Mouse (Mus musculus) midbrain, postnatal 0 days (tissue): ENCODE measurements at regions not wholly inside any gene's neighbourhood (a gene's known extent, or its start where the extent isn't known, plus 50 kb on each side); places are given as distances from the start of the nearest gene placed in this dataset.
A peak's percentile ranks its signal among the peaks of the same experiment; 100 is the strongest.

Experiments
- ATAC-seq: fragments of 200-750 bp; cut with Nextera tagmentation; 2 replicates; pipeline ENCODE4 v1.8.0; 2017; ENCODE audit warnings: moderate number of reproducible peaks, mild to moderate bottlenecking, moderate TSS enrichment, moderate library complexity; ENCODE audit not compliant: low FRiP score
- DNase-seq: peaks from one replicate; pipeline ENCODE4 v3.0.0-alpha.2; 2015; ENCODE audit warnings: low spot score
- H3K27ac ChIP-seq: fragments of 300-500 bp; sonication (generic); 2 replicates; pipeline ENCODE4 v1.5.1; 2014; ENCODE audit warnings: low read depth, mild to moderate bottlenecking, low read length, mixed read lengths
- H3K27me3 ChIP-seq: fragments of 300-500 bp; sonication (generic); 2 replicates; pipeline ENCODE4 v1.6.1; 2014; ENCODE audit warnings: low read length, control low read depth, mixed read lengths; ENCODE audit not compliant: insufficient read depth
- H3K36me3 ChIP-seq: fragments of 300-500 bp; sonication (generic); 2 replicates; pipeline ENCODE4 v1.6.1; 2014; ENCODE audit warnings: low read length, control low read depth, mixed read lengths; ENCODE audit not compliant: insufficient read depth
- H3K4me1 ChIP-seq: fragments of 300-500 bp; sonication (generic); 2 replicates; pipeline ENCODE4 v1.6.1; 2014; ENCODE audit warnings: mild to moderate bottlenecking, control low read depth, antibody characterized with exemption, low read length, mixed read lengths; ENCODE audit not compliant: insufficient read depth
- H3K4me2 ChIP-seq: fragments of 300-500 bp; sonication (generic); 2 replicates; pipeline ENCODE4 v1.6.1; 2014; ENCODE audit warnings: low read depth, mild to moderate bottlenecking, low read length, mixed read lengths; ENCODE audit not compliant: poor library complexity, severe bottlenecking
- H3K4me3 ChIP-seq: fragments of 300-500 bp; sonication (generic); 2 replicates; pipeline ENCODE4 v1.5.1; 2014; ENCODE audit warnings: low read depth, mild to moderate bottlenecking, low read length, moderate library complexity
- H3K9ac ChIP-seq: fragments of 300-500 bp; sonication (generic); replicated peaks from 2 replicates; pipeline ENCODE4 v1.6.1; 2014; ENCODE audit warnings: mild to moderate bottlenecking, low read length, moderate library complexity, mixed read lengths; ENCODE audit not compliant: poor library complexity, severe bottlenecking
- H3K9me3 ChIP-seq: fragments of 300-500 bp; sonication (generic); 2 replicates; pipeline ENCODE4 v1.6.1; 2016; ENCODE audit warnings: low read length, control low read depth
- CTCF ChIP-seq: IDR thresholded peaks from 2 replicates; pipeline ENCODE4 v1.5.1; 2016; ENCODE audit warnings: antibody characterized with exemption, mild to moderate bottlenecking
- WGBS: fragments of 180-500 bp; shearing (Covaris S2); extraction: QIAGEN DNeasy Blood & Tissue Kit; methylation state at CpG from one replicate; pipeline ENCODE4 v1.1.7; 2014; 5-methylcytosine and 5-hydroxymethylcytosine counted together

- no peak for ATAC-seq
These were observed 65.1 kb upstream of the A530016L24Rik start for GRCm38 (mm10) chr12:112424150-112424549.

GRCm38 (mm10) chr12:112426681-112427080 lies 62.6 kb upstream of the A530016L24Rik start:
- no peak for DNase-seq
- Histone ChIP-seq H3K4me3 (no peak overlapping the region), H3K36me3 (no peaks in the 10 kb centered on the region), H3K4me1 (no peaks in the 10 kb centered on the region), H3K4me2 (no peak overlapping the region), H3K27me3 (no peaks in the 10 kb centered on the region; the same call in 1 of the 2 replicates), H3K9me3 (no peaks in the 10 kb centered on the region), H3K27ac (no peak overlapping the region), H3K9ac (no peak overlapping the region)
- ATAC-seq, result no peak
- no peak for TF ChIP-seq CTCF
- WGBS, result 81% methylated on average over 9 of the region's 9 CpGs

More at GRCm38 (mm10) chr12:112424150-112424549, 65.1 kb upstream of the A530016L24Rik start:
- H3K9ac ChIP-seq, result no peak overlapping the region
- no peak overlapping the region for H3K4me3 ChIP-seq
- no peaks in the 10 kb centered on the region for H3K4me1 ChIP-seq
- DNase-seq, result no peak
- H3K27me3 ChIP-seq, result no peaks in the 10 kb centered on the region; the same call in 1 of the 2 replicates
- TF ChIP-seq CTCF, result no peak
- 92% methylated on average over 6 of the region's 6 CpGs for WGBS
- H3K4me2 ChIP-seq, result no peak overlapping the region
- no peaks in the 10 kb centered on the region for H3K36me3 ChIP-seq
- H3K9me3 ChIP-seq, result no peaks in the 10 kb centered on the region
- H3K27ac ChIP-seq, result no peak overlapping the region

GRCm38 (mm10) chr12:112430104-112430846 lies 59.0 kb upstream of the A530016L24Rik start:
- Histone ChIP-seq H3K9ac (no peak overlapping the region), H3K4me2 (no peak overlapping the region), H3K9me3 (no peaks in the 10 kb centered on the region), H3K27ac (no peak overlapping the region), H3K36me3 (no peaks in the 10 kb centered on the region), H3K4me1 (peaks cover 5% of the 10 kb centered on the region; the same call in 1 of the 2 replicates), H3K4me3 (no peak overlapping the region), H3K27me3 (no peaks in the 10 kb centered on the region)
- DNase-seq (no peak), ATAC-seq (no peak)
- no peak for TF ChIP-seq CTCF
- WGBS, result 64% methylated on average over 22 of the region's 22 CpGs

- H3K9ac ChIP-seq, result no peak overlapping the region
- 12% methylated on average over 12 of the region's 12 CpGs for WGBS
- no peaks in the 10 kb centered on the region for H3K36me3 ChIP-seq
- peaks cover 9% of the 10 kb centered on the region; the same call in 1 of the 2 replicates for H3K4me1 ChIP-seq
- no peak for ATAC-seq
- no peaks in the 10 kb centered on the region for H3K27me3 ChIP-seq
- H3K27ac ChIP-seq, result no peak overlapping the region
- no peak for DNase-seq
- no peak overlapping the region for H3K4me3 ChIP-seq
- H3K4me2 ChIP-seq, result no peak overlapping the region
- TF ChIP-seq CTCF, result no peak
- H3K9me3 ChIP-seq, result no peaks in the 10 kb centered on the region
These were observed 55.9 kb upstream of the A530016L24Rik start for GRCm38 (mm10) chr12:112433315-112433714.

GRCm38 (mm10) chr12:112434673-112435294 lies 54.5 kb upstream of the A530016L24Rik start:
- H3K9me3 ChIP-seq, result no peaks in the 10 kb centered on the region
- no peak for TF ChIP-seq CTCF
- no peak for DNase-seq
- H3K27ac ChIP-seq, result no peak overlapping the region
- WGBS, result 64% methylated on average over 3 of the region's 3 CpGs
- no peaks in the 10 kb centered on the region for H3K27me3 ChIP-seq
- no peaks in the 10 kb centered on the region for H3K36me3 ChIP-seq
- peaks cover 9% of the 10 kb centered on the region; the same call in 1 of the 2 replicates for H3K4me1 ChIP-seq
- H3K4me3 ChIP-seq, result no peak overlapping the region
- H3K9ac ChIP-seq, result 0 out of 2 replicates have a peak overlapping the region, but pooled peaks have one; percentile 5
- no peak for ATAC-seq
- no peak overlapping the region for H3K4me2 ChIP-seq
